Mouse (Mus musculus) c-Kit-positive CD71-positive TER-119-negative erythroid progenitor cells, embryonic 14.5 days (primary cell): ENCODE results near the gene Ncmap.

Source experiments
- DNase-seq: peaks from one replicate; pipeline ENCODE4 v3.0.0-alpha.2; 2013; ENCODE audit warnings: low read depth

Gene Ncmap

DNA sequence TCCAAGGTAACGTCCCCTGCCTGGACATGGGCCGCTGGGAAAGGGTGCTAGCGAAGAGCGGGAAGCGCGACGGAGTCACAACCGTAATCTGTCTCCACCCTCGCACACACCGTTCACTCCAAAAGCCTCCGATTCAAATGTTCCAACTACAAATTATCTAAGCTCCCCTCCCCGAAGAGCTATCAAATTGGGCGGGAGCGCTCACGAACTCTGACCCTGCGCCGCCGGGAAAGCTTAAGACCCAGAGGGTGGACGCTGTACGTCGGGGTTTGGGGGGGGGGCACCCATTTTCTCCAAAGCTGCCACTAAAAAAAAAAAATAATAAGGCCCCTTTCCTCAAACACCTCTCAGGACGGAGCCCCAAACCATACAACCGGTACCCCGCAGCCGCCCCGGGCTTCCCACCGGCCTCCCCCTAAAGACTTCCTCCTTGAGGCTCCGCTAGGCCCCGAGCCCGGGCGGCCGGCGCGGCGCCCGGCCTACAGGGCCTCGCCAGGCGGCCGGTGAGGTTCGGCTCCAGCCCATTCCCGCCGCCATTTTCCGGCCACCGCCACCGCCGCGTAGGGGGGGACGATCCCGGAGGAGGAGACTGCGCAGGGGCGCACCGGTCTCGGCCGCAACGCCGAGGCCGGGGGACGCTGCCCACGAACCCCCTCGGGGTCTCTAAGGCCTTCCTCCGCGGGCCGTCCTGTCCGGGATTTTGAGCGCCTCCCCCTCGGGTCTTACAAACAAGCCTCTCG lies 45.5 kb downstream of the Ncmap start:
- peak; percentile 65 for DNase-seq

DNA sequence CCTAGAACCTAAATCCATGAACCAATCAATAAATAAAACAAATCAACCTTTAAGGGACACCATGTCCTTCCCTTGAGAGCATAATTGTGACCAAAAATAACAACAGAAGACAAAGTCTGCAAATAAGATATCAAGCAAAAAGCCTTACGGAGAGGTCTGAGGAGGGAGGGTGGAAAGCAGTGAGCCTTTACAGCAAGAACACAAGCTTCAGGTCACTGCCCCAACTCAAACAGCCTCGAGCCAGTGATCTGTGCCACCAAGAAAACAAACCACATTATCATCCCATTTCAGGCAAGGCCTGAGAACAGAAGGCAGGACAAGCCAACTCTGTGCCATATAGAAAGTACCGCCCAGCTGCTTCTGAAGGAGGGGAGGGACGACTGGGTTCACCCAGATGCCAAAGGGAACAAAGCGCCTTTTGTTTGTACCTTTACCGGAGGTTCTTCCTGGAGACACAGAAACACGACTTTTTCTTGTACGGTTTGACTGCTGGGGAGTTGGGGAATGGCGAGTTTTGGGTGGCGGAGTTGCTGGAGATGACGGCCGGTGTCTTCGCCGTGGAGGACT lies 60.6 kb downstream of the Ncmap start:
- no peak for DNase-seq

DNA sequence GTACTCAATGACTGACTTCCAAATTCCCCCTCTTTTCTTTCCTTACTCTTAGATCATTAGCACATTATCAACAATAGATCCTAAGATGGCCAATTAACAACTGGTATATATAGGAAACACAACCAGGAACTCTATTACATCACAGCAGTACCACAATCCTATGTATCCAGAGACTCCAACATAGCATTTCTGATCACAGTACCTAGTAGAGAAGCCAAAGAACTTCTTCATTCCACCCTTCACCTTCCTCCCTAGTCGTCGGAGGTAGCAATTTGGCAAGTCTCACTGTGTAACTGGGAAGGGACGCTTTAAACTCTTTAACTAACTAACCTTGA lies 62.0 kb downstream of the Ncmap start:
- DNase-seq: no peak

DNA sequence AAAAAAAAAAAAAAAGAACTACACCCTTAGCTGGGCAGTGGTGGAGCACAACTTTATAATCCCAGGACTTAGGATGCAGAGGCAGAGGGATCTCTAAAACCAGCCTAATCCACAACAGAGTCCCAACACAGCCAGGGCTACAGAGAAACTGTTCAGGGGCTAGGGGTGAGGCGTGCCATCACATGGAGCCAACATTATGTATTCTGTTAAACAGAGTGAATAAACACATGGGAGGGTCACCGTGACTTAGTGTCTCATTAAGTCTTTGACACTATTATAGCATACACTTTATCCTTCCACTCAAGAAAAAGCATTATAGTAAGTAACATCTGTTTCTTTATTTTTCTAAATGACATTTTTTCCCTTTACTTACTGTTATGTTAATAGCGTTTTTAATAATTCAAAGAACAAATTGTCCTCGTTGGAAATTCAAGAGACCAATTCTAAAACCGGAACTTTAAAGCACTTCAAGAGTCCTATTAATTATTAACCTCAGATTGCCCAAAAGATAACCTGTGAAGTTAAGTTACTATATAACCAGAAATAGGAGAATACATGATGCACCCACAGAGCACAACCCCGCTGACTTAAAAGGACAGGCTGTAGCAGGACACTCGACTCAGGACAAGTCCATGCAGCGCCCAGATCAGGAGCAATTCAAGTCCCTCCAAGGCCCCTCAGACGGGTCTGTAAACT lies 62.6 kb downstream of the Ncmap start:
- DNase-seq: no peak

DNA sequence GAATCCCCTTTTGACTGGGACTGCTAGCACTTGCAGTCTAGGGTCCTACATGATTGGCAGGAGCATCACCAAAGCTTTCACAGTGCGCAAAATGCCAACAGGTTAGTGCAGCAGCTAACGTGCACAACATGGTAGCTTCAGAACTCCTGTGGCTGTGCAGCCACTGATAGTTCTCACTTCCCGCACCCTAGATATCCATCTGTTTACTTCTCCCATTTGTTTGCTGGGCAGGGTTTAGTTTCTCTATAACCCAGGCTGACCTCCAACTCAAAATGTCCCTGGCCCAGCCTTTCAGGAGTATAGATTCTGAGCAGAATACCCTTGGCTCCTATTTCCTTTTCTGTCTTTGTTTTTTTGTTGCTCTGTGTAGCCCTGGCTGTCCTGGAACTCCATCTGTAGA lies 71.6 kb downstream of the Ncmap start:
- DNase-seq: no peak

DNA sequence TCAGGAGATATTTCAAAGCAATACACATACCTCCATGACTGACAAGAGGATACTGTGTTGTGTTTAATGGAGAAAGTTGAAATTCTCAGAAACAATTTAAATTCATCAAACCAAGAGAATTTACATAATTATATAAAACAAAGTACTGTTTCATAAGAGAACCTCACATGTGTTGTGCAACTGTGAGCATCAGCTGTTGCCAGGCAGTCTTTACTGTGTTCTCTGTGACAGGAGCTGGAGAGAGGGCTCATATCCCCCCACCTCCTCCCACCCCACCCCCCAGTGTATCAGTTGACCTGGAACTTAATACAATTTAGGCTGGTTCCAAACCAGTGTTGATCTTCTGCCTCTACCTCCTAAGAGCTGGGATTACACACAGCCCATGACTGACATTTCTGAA lies 72.0 kb downstream of the Ncmap start:
- no peak for DNase-seq

DNA sequence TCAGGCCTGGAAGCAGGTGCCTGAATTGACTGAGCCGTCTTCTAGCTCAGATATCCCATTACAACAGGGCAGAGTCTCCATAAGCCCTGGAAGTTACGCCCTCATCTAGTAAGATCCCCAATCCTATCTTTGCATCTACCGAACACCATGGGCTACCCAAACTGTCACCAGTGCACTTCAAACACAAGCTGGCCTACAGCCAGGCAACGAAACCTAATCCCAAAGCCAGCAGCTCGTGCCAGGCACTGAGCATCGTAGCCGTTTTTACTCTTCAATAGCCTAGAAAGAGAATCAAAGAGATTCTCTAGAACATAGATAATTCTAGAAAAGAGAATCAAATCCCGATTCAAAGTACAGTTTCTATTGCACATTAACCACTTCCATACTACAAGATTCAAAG lies 75.0 kb downstream of the Ncmap start:
- DNase-seq: no peak
